Mouse (Mus musculus) C3H10T1/2 (cell line): Measurements from ENCODE around the gene Vmn1r17. TPM values are rescaled to one million over a fixed set of nuclear protein-coding genes. Genes with fewer than 3 reads are reported as not detected.

Source experiments
- polyA plus RNA-seq, 2 experiments: library from polyadenylated mRNA; unstranded; fragments of >200 nt; fragmentation: generic; extraction: Trizol; gene quantifications; one replicate each; pipeline ENCODE4 v1.2.1; 2012; ENCODE audit warnings: missing spikeins in 2 of 2

Vmn1r17 gene
- polyA plus RNA-seq = not detected

DNA sequence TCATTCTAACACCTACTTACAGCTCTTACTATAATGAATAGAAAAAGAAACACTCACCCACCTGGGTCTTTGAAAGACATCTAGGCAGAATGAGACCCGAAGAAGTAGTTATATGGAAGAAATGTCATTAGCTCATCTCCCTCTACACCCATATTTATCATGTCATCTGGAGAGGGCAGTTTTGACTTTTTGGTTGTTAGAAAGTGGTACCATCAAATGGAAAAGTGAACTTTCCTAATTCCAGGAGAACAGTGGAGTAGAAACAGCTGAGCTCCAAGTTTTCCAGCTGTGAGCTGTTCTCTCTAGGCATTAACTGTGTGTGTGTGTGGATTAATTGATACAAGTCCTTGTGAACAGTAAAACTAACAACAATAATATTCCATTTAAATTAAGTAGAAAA is at the start of gene Vmn1r17:
Gene Vmn1r17, minus strand, starts transcription at position 101 of the 400 bp plus-strand sequence.

DNA sequence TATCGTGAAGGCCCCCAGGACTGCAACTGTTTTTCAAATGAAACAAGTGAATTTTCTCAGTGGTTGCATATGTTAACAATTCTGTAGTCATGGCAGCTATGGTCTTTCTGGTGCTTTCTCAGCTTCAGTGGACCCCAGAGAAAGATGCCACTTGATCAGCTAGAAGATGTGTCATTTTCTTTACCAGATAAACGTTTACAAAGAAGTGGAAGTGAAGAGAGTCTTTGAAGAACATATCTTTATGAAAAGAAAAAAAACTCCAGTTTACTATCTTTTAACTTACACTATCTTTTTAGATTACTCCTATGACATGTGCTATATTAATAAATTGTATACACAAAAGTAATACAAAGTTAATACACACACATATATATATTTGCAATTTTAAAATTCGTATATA is 40.0 kb upstream of the Vmn1r17 start, which contains the start of gene Vmn1r19:
Gene Vmn1r19, plus strand, starts transcription at position 301 of the 400 bp plus-strand sequence.

DNA sequence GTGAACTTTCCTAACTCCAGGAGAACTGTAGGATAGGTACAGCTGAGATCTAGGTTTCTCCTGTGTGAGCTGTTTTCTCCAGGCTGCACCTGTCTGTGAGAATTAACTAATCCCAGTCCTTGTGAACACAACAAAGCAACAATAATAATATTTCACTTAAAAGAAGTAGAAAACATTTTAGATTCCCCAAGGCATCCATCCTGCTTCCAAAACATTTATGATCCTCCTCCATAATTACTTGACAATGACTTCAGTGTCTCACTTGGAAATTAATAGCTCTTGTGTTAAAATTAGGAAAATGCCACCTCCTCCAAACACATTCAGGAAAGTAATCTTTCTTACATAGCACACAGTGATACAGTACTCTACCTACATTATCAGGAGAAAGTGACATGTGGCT is 32.2 kb upstream of the Vmn1r17 start, which contains the start of gene Vmn1r18:
Gene Vmn1r18, minus strand, starts transcription at position 101 of the 400 bp plus-strand sequence.

DNA sequence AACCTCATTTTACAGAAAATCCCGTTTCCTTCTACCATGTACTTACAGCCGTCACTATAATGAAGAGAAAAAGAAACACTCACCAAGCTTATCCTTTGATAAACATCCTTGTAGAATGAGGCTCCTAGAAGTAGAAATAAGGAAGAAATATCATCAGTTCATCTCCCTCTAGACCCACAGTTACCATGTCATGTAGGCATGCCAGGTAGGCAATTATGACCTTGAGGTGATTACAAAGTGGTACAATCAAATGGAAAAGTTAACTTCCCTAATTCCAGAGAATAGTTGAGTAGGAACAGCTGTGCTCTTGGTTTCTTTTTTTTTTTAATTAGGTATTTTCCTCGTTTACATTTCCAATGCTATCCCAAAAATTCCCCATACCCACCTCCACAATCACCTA is 34.1 kb downstream of the Vmn1r17 start, which contains the start of gene Vmn1r16:
Gene Vmn1r16, minus strand, starts transcription at position 101 of the 400 bp plus-strand sequence.

Other genes starting within 250 kb of the Vmn1r17 start
- not detected for gene Vmn1r11, start 230.3 kb downstream of the Vmn1r17 start, polyA plus RNA-seq
- not detected for gene Vmn1r12, start 206.8 kb downstream of the Vmn1r17 start, polyA plus RNA-seq
- gene Vmn1r13, start 160.4 kb downstream of the Vmn1r17 start, polyA plus RNA-seq = not detected
- gene Vmn1r14, start 132.0 kb downstream of the Vmn1r17 start, polyA plus RNA-seq = not detected
- gene Vmn1r15, start 105.8 kb downstream of the Vmn1r17 start, polyA plus RNA-seq = not detected
- gene Vmn1r16, start 34.2 kb downstream of the Vmn1r17 start, polyA plus RNA-seq = not detected
- not detected for gene Vmn1r18, start 32.1 kb upstream of the Vmn1r17 start, polyA plus RNA-seq
- gene Vmn1r19, start 40.1 kb upstream of the Vmn1r17 start, polyA plus RNA-seq = not detected
- not detected for gene Vmn1r20, start 65.2 kb upstream of the Vmn1r17 start, polyA plus RNA-seq
- under 1 TPM; 0.05 to 0.94 TPM for gene Ppm1k, start 171.7 kb upstream of the Vmn1r17 start, polyA plus RNA-seq
- gene Herc6, start 217.3 kb upstream of the Vmn1r17 start, polyA plus RNA-seq = under 1 TPM; 0.05 to 0.97 TPM